Mouse (Mus musculus) heart, embryonic 15.5 days (tissue): ENCODE data around the gene Gm3029. TPM values are rescaled to one million over a fixed set of nuclear protein-coding genes. Genes with fewer than 3 reads are reported as not detected.
"Not testable (repeated sequence)": the region's sequence is repeated elsewhere in the genome, so short reads cannot be mapped to it uniquely, and the experiment has no call there.

Experiments used
- ATAC-seq: fragments of 200-750 bp; cut with Nextera tagmentation; replicated peaks from 2 replicates; pipeline ENCODE4 v1.8.0; 2017; ENCODE audit warnings: low read depth, moderate TSS enrichment; ENCODE audit not compliant: insufficient number of reproducible peaks, insufficient read depth, low FRiP score
- H3K27ac ChIP-seq: fragments of 300-500 bp; sonication (generic); 2 replicates; pipeline ENCODE4 v1.5.1; 2015; ENCODE audit warnings: mild to moderate bottlenecking, inconsistent platforms
- H3K27me3 ChIP-seq: fragments of 300-500 bp; sonication (generic); 2 replicates; pipeline ENCODE4 v1.6.1; 2015; ENCODE audit warnings: inconsistent platforms
- H3K36me3 ChIP-seq: fragments of 300-500 bp; sonication (generic); 2 replicates; pipeline ENCODE4 v1.6.1; 2015; ENCODE audit warnings: mild to moderate bottlenecking, inconsistent platforms
- H3K4me1 ChIP-seq: fragments of 300-500 bp; sonication (generic); replicated peaks from 2 replicates; pipeline ENCODE4 v1.6.1; 2015; ENCODE audit warnings: inconsistent platforms
- H3K4me2 ChIP-seq: fragments of 300-500 bp; sonication (generic); 2 replicates; pipeline ENCODE4 v1.6.1; 2015; ENCODE audit warnings: inconsistent platforms, mild to moderate bottlenecking, moderate library complexity
- H3K4me3 ChIP-seq: fragments of 300-500 bp; sonication (generic); 2 replicates; pipeline ENCODE4 v1.5.1; 2015; ENCODE audit warnings: mild to moderate bottlenecking, inconsistent platforms
- H3K9ac ChIP-seq: fragments of 300-500 bp; sonication (generic); 2 replicates; pipeline ENCODE4 v1.6.1; 2015; ENCODE audit warnings: mild to moderate bottlenecking, inconsistent platforms
- H3K9me3 ChIP-seq: fragments of 300-500 bp; sonication (generic); replicated peaks from 2 replicates; pipeline ENCODE4 v1.6.1; 2016; ENCODE audit warnings: inconsistent platforms
- WGBS: fragments of 180-500 bp; shearing (Covaris S2); methylation state at CpG from one replicate; pipeline ENCODE4 v1.1.7; 2015; ENCODE audit warnings: mixed read lengths; 5-methylcytosine and 5-hydroxymethylcytosine counted together
- polyA plus RNA-seq: library from polyadenylated mRNA; unstranded; fragments of >200 nt; fragmentation: Nextera tagmentation; extraction: Ambion mirVana; gene quantifications from 2 replicates; pipeline ENCODE4 v1.2.1, GENCODE M21; 2015

The Gm3029 gene
- polyA plus RNA-seq, result not detected in 2 replicates

- not testable (repeated sequence) for H3K27me3 ChIP-seq, H3K4me3 ChIP-seq, H3K4me1 ChIP-seq, H3K27ac ChIP-seq, H3K9ac ChIP-seq, ATAC-seq, H3K9me3 ChIP-seq, H3K4me2 ChIP-seq, H3K36me3 ChIP-seq
- WGBS, result 40% methylated on average over 1 of the region's 2 CpGs
Observed at GRCm38 (mm10) chr14:3931456-3931855, at the start of gene Gm3029. TSS of gene Gm3029 (plus strand) at chr14:3931756.

- not testable (repeated sequence) for ATAC-seq, H3K27me3 ChIP-seq, H3K27ac ChIP-seq, H3K36me3 ChIP-seq, H3K9ac ChIP-seq, H3K4me2 ChIP-seq, H3K4me1 ChIP-seq, H3K4me3 ChIP-seq, H3K9me3 ChIP-seq
- WGBS, result no CpG with 5 or more reads among the region's 1 CpGs
Observed at GRCm38 (mm10) chr14:3883872-3884271, 47.7 kb upstream of the Gm3029 start, which contains the start of gene Gm2916. TSS of gene Gm2916 (plus strand) at chr14:3884172.

GRCm38 (mm10) chr14:3963247-3963646, 31.7 kb downstream of the Gm3029 start, which contains the start of gene Gm3095:
TSS of gene Gm3095 (plus strand) at chr14:3963547.
- not testable (repeated sequence) for H3K36me3 ChIP-seq, H3K4me3 ChIP-seq, H3K9ac ChIP-seq, H3K27me3 ChIP-seq, H3K9me3 ChIP-seq, H3K4me2 ChIP-seq, H3K4me1 ChIP-seq, ATAC-seq, H3K27ac ChIP-seq
- WGBS, result no CpG with 5 or more reads among the region's 2 CpGs

Other genes with a start within 250 kb of the Gm3029 start
- not detected in 2 replicates for gene Gm3043, start 243.0 kb upstream of the Gm3029 start, polyA plus RNA-seq
- 2.6 and 3.4 TPM in 2 replicates for gene Gm3002, start 121.7 kb upstream of the Gm3029 start, polyA plus RNA-seq
- gene Gm3033, start 85.5 kb upstream of the Gm3029 start, polyA plus RNA-seq, result not detected in 2 replicates
- gene Gm2916, start 47.6 kb upstream of the Gm3029 start, polyA plus RNA-seq, result not detected in 2 replicates
- 0.18 TPM in 1 of 2 replicates, not detected in the other for gene Gm3095, start 31.8 kb downstream of the Gm3029 start, polyA plus RNA-seq
- gene Gm3099, start 66.6 kb downstream of the Gm3029 start, polyA plus RNA-seq, result not detected in 2 replicates
- 0.34 and 0.78 TPM in 2 replicates for gene Gm5796, start 92.2 kb downstream of the Gm3029 start, polyA plus RNA-seq
- not detected in 2 replicates for gene Gm3115, start 152.4 kb downstream of the Gm3029 start, polyA plus RNA-seq
- 2.0 TPM in 1 of 2 replicates, not detected in the other for gene Gm8108, start 178.8 kb downstream of the Gm3029 start, polyA plus RNA-seq
- not detected in 2 replicates for gene Gm3127, start 233.3 kb downstream of the Gm3029 start, polyA plus RNA-seq